Mouse (Mus musculus): ENCODE data around the gene Mex3d. TPM values are rescaled to one million over a fixed set of nuclear protein-coding genes. Genes with fewer than 3 reads are reported as not detected.

The Mex3d gene
- total RNA-seq, 1 experiment from 2014 or later = 4.1 TPM

- no peak for ATAC-seq (ENCODE audit: extremely low read depth, insufficient number of reproducible peaks, low FRiP score, poor library complexity, severe bottlenecking)
Observed at GRCm38 (mm10) chr10:80390697-80391096, 3.2 kb upstream of the Mex3d start.

- no peak for ATAC-seq (ENCODE audit: extremely low read depth, insufficient number of reproducible peaks, low FRiP score, poor library complexity, severe bottlenecking)
Observed at GRCm38 (mm10) chr10:80389185-80389708, 1.8 kb upstream of the Mex3d start.

GRCm38 (mm10) chr10:80388731-80389130 is 1.3 kb upstream of the Mex3d start:
- ATAC-seq (ENCODE audit: extremely low read depth, insufficient number of reproducible peaks, low FRiP score, poor library complexity, severe bottlenecking) = no peak

- ATAC-seq (ENCODE audit: extremely low read depth, insufficient number of reproducible peaks, low FRiP score, poor library complexity, severe bottlenecking) = no peak
Observed at GRCm38 (mm10) chr10:80386735-80387471, 556 bp downstream of the Mex3d start.

GRCm38 (mm10) chr10:80385811-80386734 is 1.4 kb downstream of the Mex3d start:
- no peak for ATAC-seq (ENCODE audit: extremely low read depth, insufficient number of reproducible peaks, low FRiP score, poor library complexity, severe bottlenecking)

GRCm38 (mm10) chr10:80385310-80385709 is 2.1 kb downstream of the Mex3d start:
- no peak for ATAC-seq (ENCODE audit: extremely low read depth, insufficient number of reproducible peaks, low FRiP score, poor library complexity, severe bottlenecking)

- ATAC-seq (ENCODE audit: extremely low read depth, insufficient number of reproducible peaks, low FRiP score, poor library complexity, severe bottlenecking) = no peak
Observed at GRCm38 (mm10) chr10:80384709-80385108, 2.8 kb downstream of the Mex3d start.

GRCm38 (mm10) chr10:80384115-80384639 is 3.3 kb downstream of the Mex3d start:
- no peak for ATAC-seq (ENCODE audit: extremely low read depth, insufficient number of reproducible peaks, low FRiP score, poor library complexity, severe bottlenecking)

GRCm38 (mm10) chr10:80383431-80383830 is 4.0 kb downstream of the Mex3d start:
- no peak for ATAC-seq (ENCODE audit: extremely low read depth, insufficient number of reproducible peaks, low FRiP score, poor library complexity, severe bottlenecking)

- no peak for ATAC-seq (ENCODE audit: extremely low read depth, insufficient number of reproducible peaks, low FRiP score, poor library complexity, severe bottlenecking)
Observed at GRCm38 (mm10) chr10:80382641-80383365, 4.7 kb downstream of the Mex3d start.

GRCm38 (mm10) chr10:80377716-80378115 is 9.7 kb downstream of the Mex3d start:
- no peak for ATAC-seq (ENCODE audit: extremely low read depth, insufficient number of reproducible peaks, low FRiP score, poor library complexity, severe bottlenecking)

- peak; percentile 81 for ATAC-seq (ENCODE audit: extremely low read depth, insufficient number of reproducible peaks, low FRiP score, poor library complexity, severe bottlenecking)
Observed at GRCm38 (mm10) chr10:80376160-80376559, 11.3 kb downstream of the Mex3d start.

GRCm38 (mm10) chr10:80374063-80374462 is 13.4 kb downstream of the Mex3d start:
- ATAC-seq (ENCODE audit: extremely low read depth, insufficient number of reproducible peaks, low FRiP score, poor library complexity, severe bottlenecking) = no peak

- no peak for ATAC-seq (ENCODE audit: extremely low read depth, insufficient number of reproducible peaks, low FRiP score, poor library complexity, severe bottlenecking)
Observed at GRCm38 (mm10) chr10:80372706-80373105, 14.8 kb downstream of the Mex3d start.

GRCm38 (mm10) chr10:80371983-80372382 is 15.5 kb downstream of the Mex3d start:
- no peak for ATAC-seq (ENCODE audit: extremely low read depth, insufficient number of reproducible peaks, low FRiP score, poor library complexity, severe bottlenecking)

GRCm38 (mm10) chr10:80371411-80371966 is 16.0 kb downstream of the Mex3d start:
- ATAC-seq (ENCODE audit: extremely low read depth, insufficient number of reproducible peaks, low FRiP score, poor library complexity, severe bottlenecking) = peak; percentile 57

GRCm38 (mm10) chr10:80369995-80370747 is 17.3 kb downstream of the Mex3d start:
- ATAC-seq (ENCODE audit: extremely low read depth, insufficient number of reproducible peaks, low FRiP score, poor library complexity, severe bottlenecking) = no peak

- ATAC-seq (ENCODE audit: extremely low read depth, insufficient number of reproducible peaks, low FRiP score, poor library complexity, severe bottlenecking) = no peak
Observed at GRCm38 (mm10) chr10:80368392-80368791, 19.1 kb downstream of the Mex3d start.

Data from neutrophil, adult 5-6 weeks (primary cell).